13 mouse cellular contexts compared by ENCODE assay signal in genomic region chr12:116805129-116805809, GRCm38 (mm10).
DNase-seq lines count a peak whose midpoint lies in the region; ATAC-seq lines count a peak whose summit lies in the region.
"Had no signal": no experiment of that assay in that cellular context is flagged by ENCODE, and none has a peak within 500 bp of the region (broad histone marks: within the 10 kb centered on the region; RNA-seq: fewer than 3 reads in every experiment).

No protein-coding gene starts in this region.

- no peak overlapping the region for H3K4me2 ChIP-seq in neural tube, embryonic 14.5 days (ENCODE audit: low read depth, low read length)
- H3K4me2 ChIP-seq: liver, embryonic 13.5 days had no signal

- no peaks in the 10 kb centered on the region for H3K36me3 ChIP-seq in neural tube, embryonic 14.5 days (ENCODE audit: control insufficient read depth, insufficient read depth, low read length)
- H3K36me3 ChIP-seq: limb, embryonic 10.5 days; liver, embryonic 13.5 days had no signal

- peak; percentile 46; the same call in 1 of the 2 replicates for ATAC-seq in neural tube, embryonic 14.5 days (ENCODE audit: low read depth)
- ATAC-seq: inflammation-experienced regulatory T-cells, adult 6 months had no signal

- no peak overlapping the region for H3K27ac ChIP-seq in neural tube, embryonic 14.5 days (ENCODE audit: low read depth, low read length)
- H3K27ac ChIP-seq: heart, adult 2 months; limb, embryonic 10.5 days; liver, embryonic 13.5 days had no signal

- H3K9me3 ChIP-seq in neural tube, embryonic 14.5 days (ENCODE audit: control insufficient read depth, low read length) = no peaks in the 10 kb centered on the region
- H3K9me3 ChIP-seq: limb, embryonic 10.5 days; liver, embryonic 13.5 days had no signal

- H3K4me3 ChIP-seq in neural tube, embryonic 14.5 days (ENCODE audit: low read depth, low read length) = no peak overlapping the region
- H3K4me3 ChIP-seq: heart, adult 2 months; limb, embryonic 10.5 days; liver, embryonic 13.5 days had no signal

- DNase-seq in heart, adult 11 months = peak; percentile 54
- no peak for DNase-seq in heart, adult 18-20 months
- DNase-seq in neural tube, embryonic 10.5 days (ENCODE audit: extremely low spot score, low spot score) = no peak
- DNase-seq in mesoderm, embryonic 11.5 days (ENCODE audit: low read depth, low spot score) = peak; percentile 8
- DNase-seq in right cerebral cortex, postnatal 4 days = no peak
- no peak for DNase-seq in gastrocnemius, postnatal 4 days (ENCODE audit: low spot score in 2 of 2)
- DNase-seq in ovary, postnatal 36 days (ENCODE audit: low spot score) = no peak
- DNase-seq: heart, adult 2 months; liver, embryonic 13.5 days; thymus, adult 18-20 months had no signal

- 61% methylated on average over 2 of the region's 2 CpGs for WGBS in neural tube, embryonic 14.5 days

- H3K9ac ChIP-seq in neural tube, embryonic 14.5 days (replicated peaks; ENCODE audit: low read depth, low read length) = no peak overlapping the region
- H3K9ac ChIP-seq: liver, embryonic 13.5 days had no signal

- H3K27me3 ChIP-seq in neural tube, embryonic 14.5 days (ENCODE audit: control insufficient read depth, insufficient read depth, low read length) = no peaks in the 10 kb centered on the region
- H3K27me3 ChIP-seq: liver, embryonic 13.5 days had no signal

- no peaks in the 10 kb centered on the region for H3K4me1 ChIP-seq in neural tube, embryonic 14.5 days (ENCODE audit: control insufficient read depth, insufficient read depth, low read length)
- H3K4me1 ChIP-seq: limb, embryonic 10.5 days; liver, embryonic 13.5 days had no signal

Comparison
In these comparisons a context has a peak if more than half of its experiments do, and no peak if none do; other contexts are left out.
1. DNase-seq: peak in heart, adult 11 months (single experiment) and mesoderm, embryonic 11.5 days (single experiment); none in heart, adult 18-20 months (0 of 2), neural tube, embryonic 10.5 days (single experiment), right cerebral cortex, postnatal 4 days (single experiment), gastrocnemius, postnatal 4 days (0 of 2) and ovary, postnatal 36 days (single experiment).